Mouse (Mus musculus) spleen, adult 12 weeks (tissue): ENCODE measurements around the gene Dab1.

ENCODE experiments used
- DNase-seq: peaks from one replicate; pipeline ENCODE4 v3.0.0; 2022; ENCODE audit warnings: low spot score

The Dab1 gene

DNA sequence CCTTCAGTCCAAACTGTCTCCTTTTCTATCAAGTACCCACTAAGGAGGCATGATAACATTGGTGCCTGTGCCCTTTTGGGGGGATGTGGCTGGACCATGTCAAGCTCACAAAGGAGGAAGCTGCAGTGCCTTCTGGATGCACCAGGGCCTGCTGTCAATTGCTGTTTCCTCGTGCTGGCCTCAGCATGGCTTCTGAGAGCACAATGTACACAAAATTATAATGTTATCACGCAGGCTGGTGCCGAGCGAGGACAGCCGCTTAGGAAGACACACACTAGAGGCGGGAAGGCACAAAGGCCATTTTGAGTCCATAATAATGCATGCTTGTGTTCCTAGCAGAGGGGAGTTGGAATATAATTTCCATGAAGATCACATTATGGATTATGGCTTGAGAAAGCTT lies 81.2 kb downstream of the Dab1 start:
- DNase-seq = no peak

DNA sequence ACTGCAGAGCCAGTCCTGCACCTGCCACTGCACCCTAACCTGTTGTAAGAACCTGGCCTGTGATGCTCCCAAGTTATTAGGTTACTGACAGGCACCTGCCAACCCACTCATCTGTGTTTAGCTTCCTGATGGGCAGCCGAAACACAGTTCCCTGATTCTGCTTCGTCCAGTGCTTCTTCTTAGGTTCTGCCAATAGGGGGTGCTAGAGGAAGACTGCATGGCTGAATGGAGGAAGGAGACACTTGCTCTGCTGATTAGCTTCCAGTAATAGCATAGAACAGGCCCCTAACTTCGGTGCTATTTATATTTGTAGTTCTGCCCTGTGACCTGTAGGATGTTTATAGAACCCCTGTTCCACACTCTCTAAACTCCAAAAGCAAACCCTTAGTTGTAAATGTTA lies 83.0 kb downstream of the Dab1 start:
- no peak for DNase-seq

DNA sequence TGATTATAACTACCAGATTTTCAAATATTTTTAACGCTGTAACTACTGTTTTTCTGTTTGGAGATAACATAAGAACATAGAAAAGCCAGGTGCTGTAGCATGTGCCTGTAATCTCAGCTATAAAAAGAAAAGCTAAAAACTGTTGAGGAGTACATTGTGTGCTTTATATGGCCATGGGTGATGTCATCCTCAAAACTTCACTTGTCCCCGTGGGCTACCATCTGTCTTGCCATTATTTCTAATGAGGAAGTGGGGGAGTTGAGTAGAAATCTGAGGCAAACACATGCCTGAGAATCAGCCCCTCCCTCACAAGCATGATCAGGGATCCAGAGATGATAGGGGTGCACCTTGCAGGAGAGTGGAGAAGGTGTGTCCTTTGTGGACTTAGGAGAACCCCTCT lies 85.3 kb downstream of the Dab1 start:
- no peak for DNase-seq

DNA sequence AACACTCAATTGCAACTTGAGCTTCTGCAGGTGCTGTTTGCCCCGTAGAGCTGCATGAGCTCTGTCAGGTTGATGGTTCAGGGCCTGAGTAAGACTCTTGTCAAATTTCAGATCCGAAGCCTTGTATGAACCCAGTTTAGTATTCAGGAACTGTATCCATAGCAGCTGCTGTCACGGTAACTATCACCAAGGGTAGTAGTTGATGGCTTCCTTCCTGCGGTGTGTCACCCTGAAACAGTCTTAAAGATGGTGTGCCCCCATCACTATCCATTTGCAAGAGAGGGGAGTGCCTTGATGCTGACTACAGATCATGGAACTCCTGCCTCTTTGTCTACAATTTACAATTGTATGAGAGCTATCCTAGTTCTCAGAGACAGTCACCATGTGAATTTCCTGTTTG lies 87.3 kb downstream of the Dab1 start:
- DNase-seq = no peak

DNA sequence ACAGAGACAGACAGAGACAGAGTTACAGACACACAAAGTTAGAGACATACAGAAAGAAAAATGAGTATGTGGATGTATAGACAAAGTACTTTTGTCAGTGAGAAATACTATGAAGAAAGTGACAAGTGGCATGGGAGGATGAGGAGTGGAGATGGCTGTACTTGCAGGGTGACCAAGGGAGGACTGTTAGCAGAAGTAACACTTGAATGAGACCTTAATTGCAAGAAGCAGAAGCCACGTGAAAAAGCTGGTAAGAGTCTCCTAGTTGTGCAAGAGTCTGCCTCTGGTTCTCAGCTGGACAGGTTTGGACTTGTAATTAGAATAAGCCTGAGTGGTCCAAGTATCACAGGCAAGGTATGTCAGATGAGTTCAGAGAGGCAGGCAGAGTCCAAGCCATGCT lies 88.0 kb downstream of the Dab1 start:
- DNase-seq = no peak

DNA sequence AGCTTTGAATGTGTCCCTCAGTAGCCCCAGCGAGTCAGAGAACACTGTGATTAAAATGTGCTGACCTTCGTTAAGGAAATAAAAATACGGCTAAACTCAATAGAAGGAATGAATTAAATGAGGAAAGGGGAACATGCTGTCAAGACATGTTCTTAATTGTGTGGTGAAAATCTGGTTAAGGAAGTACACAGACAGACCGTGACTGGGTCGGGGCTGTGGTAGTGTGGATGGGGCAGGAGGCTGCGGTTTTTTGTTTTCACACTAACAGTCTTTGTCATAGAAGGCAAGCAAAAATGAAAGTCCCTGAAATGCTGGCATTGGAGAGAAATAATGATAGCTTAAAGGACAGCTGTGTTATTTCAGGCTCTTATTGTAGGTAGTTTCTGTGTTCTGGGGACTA lies 92.2 kb downstream of the Dab1 start:
- DNase-seq = no peak

DNA sequence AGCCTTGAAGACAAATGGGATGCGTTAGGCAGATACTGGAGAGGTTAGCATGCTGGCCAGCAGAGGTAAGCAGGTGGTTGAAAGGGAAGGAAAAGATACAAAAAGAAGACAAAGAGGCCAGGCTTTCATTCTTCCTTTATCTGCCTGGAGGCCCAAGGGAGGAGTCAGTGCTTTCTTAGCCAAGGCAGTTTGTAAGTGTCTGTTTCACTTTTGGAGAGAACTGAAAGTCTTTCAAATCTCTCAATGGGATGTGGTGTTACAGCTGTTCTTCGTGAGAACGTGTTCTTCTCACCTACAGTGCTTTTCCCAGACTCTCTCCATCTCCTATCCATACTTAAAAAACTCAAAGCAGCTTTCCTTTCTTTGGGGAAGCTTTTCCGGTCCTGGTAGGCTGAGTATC lies 94.8 kb downstream of the Dab1 start:
- no peak for DNase-seq

DNA sequence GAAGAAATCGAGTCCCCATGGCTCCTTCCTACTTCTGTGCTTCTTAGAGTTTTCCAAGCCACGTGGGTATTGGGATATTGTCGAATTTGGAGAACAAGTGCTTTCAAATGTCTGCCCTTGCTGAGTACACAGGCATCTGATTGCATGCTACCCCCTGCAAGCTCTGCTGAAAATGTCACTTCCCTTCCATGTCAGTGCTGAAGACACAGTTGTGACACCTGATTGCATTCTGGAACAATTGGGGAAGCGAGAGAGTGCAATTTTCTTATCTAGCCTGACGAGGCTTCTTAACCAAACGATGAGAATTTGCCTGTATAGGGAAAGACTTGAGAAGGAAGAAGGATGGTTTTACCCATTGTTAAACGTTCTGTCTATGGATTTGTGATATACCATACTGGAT lies 95.8 kb downstream of the Dab1 start:
- DNase-seq = no peak

DNA sequence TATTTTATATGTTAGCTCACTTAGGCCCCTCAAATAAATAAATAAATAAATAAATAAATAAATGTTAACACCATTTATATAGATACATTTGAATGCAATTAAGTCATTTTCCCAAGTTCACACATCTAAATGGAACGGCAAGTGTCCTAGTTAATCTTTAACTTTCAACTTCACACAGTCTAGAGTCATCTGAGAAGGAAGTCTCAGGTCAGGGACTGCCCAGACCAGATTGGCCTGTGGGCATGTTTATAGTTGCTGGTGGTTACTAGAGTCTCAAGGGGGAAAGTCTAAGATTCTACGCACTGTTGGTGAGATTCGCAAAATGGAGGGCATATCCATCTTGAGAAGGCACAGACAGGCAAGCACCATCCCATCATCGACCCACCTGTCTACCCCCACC lies 96.4 kb downstream of the Dab1 start:
- DNase-seq = no peak

DNA sequence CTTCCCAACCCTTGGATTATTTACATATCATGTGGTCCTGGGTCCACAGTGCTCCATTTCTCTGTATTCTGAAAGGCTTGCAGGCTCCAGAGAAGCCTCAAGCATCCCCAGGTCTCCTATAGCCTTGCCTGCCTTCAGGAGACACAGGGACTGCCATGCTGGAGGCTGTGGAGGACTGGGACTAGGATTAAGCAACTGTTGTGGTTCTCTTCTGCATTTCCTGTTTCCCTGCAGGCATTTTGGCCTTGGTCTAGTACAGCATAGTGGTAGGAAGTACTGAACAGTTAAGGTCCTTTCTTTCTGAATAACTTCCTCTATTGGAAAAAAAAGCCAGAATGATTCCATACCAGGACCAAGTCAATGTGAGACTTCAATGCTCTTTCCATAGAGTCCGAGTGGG lies 103.6 kb downstream of the Dab1 start:
- DNase-seq = no peak

DNA sequence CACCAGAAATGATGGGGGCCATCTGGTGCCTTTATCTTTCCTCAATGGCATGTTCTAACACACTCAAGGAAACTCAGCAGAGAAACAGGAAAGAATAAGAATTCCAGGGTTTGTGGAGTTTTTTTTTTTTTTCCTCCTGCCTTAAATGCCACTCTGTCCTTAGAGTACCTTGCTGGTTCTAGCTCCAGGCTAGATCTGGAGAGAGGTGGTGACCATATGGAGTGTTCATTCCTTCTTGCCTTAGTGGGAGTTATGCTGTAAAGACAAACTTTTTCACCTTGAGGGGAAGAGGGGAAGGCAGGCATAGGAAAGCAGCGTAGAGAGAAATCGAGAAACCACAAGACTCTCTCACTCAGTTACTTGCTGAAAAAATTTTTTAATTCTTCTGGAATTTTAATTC lies 107.3 kb downstream of the Dab1 start:
- DNase-seq = no peak

DNA sequence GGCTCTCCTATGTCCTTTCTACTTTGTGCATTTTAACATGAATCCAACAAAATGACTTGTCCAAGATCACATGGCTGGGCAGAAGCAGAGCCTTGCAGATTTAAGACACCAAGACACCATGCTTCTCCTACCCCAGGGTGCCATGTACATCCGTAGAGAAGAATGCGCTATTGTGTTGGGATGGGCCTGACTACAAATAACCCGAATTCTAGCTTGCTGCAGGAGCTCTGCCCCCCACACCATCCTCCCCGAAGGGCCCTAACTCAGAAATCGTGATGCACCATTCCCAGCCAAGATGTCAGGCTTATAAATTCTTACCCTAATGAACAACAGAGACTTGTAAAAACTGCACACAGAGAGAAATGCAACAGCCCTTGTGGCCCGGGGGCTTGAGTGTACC lies 118.0 kb downstream of the Dab1 start:
- DNase-seq = no peak

DNA sequence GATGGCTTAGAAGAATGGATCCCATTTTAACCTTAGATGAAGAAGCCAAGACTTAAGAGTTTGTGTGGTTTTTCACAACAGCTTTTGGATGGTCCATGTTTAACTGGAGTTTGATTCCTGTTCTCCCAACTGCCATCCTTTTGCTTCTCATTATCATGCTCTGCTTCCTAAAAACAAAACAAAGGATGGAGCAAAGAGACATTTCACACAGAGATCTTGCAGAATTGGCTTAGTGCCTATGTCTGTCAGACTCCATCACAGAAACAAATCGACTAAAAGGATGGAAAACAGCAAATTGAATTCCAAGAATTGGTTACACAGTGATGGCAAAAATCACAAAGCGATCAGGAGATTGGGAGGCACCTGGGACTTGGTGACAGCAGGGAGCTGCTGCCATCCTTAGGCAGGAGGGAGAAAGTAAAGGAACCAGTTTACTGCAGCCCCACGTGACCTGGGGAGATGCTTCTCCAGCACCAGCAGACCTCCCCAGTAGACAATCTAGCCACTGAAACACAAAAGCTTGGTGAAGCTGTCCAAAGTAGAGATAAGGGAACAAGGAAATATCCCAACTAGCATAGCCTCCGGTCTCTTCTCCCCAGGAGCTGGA lies 132.2 kb downstream of the Dab1 start:
- no peak for DNase-seq

DNA sequence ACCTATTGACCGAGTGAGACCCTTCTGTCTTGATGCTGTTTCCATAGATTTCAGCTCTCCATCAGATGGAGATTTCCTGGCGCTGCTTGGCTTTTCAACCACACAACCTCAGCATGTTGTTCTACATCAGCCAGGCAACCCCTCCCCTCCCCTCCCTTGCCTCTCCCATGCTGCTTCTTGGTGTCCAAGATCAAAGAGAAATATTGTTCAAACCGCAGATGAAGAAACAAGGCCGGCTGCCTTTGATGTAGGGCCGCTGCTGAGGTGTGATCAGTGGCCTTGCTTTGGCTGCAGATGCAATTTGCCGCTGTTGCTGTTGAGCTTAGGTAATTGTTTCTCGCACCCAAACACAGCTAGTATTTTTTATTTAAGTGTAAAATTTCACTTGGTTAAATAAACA lies 135.4 kb downstream of the Dab1 start:
- no peak for DNase-seq

DNA sequence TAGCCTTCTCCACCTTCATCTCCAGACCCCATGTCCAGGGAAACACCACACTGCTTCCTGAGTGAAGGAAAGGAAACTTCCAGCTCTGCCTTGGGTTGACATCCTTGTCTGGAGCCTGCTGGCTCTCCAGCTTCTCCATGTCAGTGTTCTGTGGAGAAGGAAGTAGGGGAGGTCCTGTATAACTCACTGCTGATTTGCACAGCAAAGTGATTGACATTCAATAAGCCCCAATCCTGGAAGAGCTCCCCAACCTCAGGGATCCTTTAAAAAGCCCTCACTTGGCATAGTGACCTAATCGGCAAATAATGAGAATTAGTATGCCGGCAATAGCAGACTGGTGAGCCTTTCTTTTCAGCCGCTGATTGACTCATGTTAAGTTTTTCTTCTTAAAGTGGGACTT lies 138.1 kb downstream of the Dab1 start:
- no peak for DNase-seq

DNA sequence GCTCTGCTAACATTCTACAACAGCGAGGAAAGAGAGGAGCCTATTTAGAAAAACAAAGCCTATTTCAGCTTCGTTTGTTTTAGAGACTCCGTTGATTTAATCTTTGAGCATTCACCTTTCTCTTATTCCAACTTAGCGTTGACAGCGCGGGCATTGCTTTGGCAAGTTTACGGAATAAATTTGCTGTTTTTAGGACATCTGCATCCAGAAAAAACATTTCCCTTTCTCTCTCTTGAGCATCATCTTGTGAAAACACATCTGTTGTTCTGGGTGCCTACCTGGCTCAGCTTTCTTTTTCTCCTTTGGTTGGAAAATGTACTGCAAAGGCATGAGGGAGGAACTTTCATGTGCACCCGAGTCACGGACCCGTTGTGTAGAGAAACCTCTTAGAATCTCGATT lies 143.3 kb downstream of the Dab1 start:
- no peak for DNase-seq

DNA sequence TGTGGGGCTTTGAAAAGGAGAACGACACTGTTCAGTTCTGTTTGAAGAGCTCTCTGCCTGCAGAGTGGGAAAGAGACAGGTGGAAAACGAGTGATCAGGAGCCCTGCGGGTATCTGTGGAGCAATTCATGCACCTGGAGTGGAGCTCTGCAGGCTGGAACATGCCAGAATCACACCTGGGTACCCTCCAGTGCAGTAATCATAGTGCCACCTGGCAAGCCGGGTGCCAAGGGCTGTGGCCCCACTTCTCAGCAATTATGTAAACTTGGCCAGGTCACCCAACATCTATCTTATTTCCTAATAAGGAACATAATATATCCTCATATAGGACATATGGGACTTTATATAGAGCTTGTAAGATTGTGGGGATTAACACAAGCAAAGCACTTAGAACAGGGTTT lies 156.6 kb downstream of the Dab1 start:
- no peak for DNase-seq

DNA sequence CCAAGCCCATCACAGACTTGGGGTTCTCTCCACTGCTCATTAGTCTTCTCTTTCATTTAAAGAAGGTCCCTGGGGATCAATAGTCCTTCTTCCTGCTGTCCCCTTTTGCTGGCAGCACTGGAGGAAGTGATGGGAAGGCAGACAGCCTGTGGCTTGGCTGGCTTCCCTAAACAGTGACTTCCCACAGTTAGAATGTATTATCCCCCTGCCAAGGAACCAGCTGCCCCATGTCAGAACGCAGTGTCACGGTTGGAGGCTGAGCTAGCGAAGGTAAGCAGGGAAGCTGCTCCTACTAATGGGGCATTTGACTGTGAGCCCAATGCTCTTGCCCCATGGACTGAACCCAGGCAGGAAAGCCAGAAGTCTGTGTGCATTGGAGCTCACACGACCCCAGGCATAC lies 162.2 kb downstream of the Dab1 start:
- DNase-seq = no peak

DNA sequence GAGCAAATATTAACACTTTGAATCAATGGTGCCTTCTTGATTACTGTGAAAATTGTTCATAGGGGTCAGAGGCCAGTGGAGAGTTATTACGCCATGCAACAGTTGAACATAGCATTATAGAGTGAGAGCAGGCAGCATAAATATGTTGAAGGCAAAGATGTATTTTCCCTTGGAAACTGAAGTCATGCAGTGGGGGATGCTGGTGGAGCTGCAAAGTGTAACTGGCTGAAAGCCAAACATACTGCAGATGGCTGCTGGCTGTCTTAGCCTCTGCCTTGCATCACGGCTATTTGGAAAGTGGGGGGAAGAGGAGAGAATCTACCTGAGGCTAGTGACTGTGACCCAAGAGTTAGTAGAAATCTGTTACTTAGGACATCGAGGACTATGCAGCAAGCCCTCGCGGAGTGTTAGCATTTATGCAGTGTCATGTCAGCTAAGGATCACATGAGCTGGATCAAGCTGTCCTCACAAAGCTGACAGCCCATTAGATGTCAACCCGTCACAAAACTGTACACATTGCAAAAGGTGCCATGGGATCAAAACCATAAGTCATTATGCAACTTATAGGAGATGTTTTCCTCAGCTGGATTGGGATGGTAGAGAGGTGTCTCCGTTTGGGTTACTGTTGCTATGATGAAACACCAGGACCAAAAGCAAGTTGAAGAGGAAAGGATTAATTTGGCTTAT lies 164.5 kb downstream of the Dab1 start:
- DNase-seq = no peak

DNA sequence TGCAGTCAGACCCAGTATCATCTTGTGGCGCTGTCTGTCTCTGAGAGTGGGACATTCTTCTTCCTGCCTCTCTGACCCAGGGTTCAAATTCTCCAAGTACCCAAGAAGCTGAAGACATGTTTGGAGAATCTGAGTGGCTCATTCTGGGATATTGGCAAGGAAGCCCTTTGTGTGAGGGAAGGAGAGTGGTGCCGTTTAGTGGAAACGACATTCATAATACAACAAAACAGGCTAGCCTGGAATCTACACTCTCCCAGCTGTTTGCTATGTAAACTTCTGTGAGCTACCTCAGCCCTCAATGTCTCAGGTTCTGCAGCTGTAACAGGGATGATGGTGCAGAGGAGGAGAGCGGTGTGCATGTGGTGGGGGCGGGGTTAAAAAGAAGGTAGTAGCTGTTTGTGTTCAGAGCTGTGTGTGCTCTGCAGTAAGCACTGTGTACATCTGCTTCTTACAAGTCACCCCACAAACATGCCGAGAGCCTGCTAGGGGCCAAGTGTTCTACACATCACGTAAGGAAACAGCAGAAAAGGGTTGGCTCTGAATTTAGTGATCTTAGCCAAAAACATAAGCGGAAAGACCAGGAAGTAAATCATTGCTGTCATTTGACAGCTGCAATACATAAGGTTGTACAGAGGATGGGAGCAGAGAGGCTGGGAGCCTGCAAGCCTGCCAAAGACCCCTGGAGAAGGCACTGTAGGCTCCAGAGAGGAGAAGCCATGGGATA lies 174.6 kb downstream of the Dab1 start:
- DNase-seq = no peak

DNA sequence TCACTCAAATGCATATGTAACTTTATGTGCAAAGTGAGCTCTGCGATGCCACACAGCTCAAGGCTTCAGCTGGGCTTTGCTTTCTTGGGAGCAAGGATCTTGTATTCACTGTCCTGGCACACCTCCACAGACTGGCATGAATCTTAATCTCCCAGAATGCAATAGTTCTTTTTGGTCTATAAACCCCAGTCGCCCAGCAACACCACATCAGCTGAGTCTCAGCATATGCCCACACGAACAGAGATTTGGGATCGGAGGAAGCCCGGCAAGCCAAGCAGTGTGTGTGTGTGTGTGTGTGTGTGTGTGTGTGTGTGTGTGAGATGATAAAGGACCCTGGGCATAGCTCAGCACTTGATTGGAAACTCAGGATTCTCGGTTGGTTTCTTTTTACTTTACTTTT lies 177.3 kb downstream of the Dab1 start:
- DNase-seq = no peak

DNA sequence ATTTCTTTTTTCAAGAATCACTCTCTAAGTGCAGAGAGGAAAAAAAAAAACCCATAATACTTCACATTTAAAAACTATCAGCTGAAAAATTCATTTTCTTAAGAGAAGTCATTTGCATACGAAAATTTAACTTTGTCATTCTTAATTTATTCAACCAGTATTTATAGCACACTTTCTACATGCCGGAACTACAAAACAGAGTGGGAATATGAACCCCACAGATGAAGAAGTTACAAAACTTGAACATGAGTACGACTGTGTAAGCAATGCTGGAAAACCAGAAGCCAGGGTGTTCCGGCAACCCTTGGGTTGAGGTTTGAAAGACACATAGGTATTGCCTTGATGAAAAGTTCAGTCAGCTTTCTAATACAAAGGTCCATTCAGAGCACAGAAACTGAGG lies 183.3 kb downstream of the Dab1 start:
- no peak for DNase-seq

DNA sequence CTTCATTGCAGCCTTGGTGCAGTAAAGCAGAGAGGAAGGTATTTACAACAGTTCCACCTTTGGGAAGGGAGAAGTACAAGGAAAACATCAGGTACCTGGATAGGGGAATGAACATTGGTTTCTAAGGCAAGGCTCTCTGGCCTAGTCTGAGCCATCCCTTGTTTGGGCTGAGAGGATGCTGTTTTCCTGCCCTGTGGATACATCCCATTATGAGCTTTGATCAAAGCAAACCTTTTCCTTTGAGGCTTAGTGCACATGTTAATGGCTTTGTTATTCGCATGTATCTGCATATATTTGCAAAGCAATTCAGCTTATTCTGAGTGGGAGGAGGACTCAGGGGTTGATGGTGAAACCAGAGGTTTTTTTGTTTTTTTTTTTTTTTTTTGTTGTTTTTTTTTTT lies 185.3 kb downstream of the Dab1 start:
- no peak for DNase-seq

DNA sequence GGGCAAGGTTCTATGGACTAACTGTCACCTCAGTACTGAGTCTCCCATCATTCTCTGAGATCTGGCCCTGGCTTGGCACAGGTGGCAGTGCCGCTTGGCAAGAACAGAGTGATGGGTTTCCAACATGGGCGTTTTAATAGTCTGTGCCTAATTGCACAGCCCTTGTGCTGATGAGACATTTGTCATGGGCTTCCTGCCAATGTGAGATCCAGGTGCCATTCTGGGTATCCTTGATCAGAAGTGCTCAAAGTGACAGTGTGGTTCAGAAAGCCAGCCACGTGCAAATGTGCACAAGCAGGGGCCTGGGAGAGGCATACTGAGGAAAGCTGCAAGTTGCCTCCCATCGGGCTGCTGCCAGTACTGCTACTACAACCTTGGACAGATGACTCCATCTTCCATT lies 203.5 kb downstream of the Dab1 start:
- DNase-seq = no peak
